Mouse (Mus musculus): ENCODE measurements around the gene Ryk.

GRCm38 (mm10) chr9:102912516-102913035 is 77.9 kb downstream of the Ryk start:
- TF ChIP-seq CTCF (IDR thresholded peaks at IDR 0.05; ENCODE audit: borderline replicate concordance, control insufficient read depth, extremely low read depth, insufficient read depth, low read length, poor library complexity) (no peak), POLR2A (IDR thresholded peaks at IDR 0.05; ENCODE audit: control insufficient read depth, extremely low read depth, insufficient read depth, low read length, poor library complexity) (no peak)
